Mouse (Mus musculus) bone marrow, adult 2 months (tissue): ENCODE results near the gene 1700025G04Rik.

Experiments used
- CTCF ChIP-seq: fragments of 200-500 bp; IDR thresholded peaks from 2 replicates; pipeline ENCODE4 v1.5.1; 2011; ENCODE audit warnings: low read length, control low read depth; ENCODE audit not compliant: control insufficient read depth, insufficient read depth
- POLR2A ChIP-seq: fragments of 200-500 bp; IDR thresholded peaks from 2 replicates; pipeline ENCODE4 v1.6.1; 2011; ENCODE audit warnings: low read depth, mild to moderate bottlenecking, control low read depth, low read length, borderline replicate concordance; ENCODE audit not compliant: control insufficient read depth

DNA sequence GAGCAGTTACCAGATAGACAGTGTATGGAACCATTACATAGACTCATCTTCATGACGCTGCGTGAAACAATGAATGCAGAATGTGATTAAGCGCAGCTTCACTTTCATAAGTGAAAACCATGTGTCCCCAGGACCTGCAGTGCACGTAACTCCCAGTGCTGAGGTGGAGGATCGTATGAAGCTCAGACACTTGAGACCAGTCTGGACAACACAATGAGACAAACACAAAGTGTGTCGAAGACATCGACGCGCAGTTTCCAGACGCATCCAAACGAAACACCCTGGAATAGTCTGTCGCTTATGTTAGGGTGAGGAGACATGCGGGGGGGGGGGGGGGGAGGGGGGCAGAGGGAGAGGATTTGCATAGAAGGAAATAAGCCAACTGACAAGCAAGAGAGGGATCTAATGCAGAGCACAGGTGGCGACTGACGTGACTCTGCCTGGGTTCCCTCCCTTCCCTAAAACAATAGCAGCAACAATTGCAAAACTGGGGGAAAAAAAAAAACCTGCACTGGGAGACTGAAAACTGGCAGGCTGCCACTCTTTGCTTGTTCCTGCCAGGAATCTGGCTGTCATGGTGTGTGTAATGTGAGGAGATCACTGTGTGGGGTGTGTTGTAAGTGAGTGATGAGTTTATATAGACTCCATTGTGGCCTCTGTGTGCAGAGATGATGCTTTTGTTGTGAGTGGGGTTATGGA lies 40.3 kb upstream of the 1700025G04Rik start:
- TF ChIP-seq CTCF (no peak), POLR2A (no peak)
